Mouse (Mus musculus) lung, adult 2 months (tissue): Measurements from ENCODE around the gene Dmrtc1c2. TPM values are rescaled to one million over a fixed set of nuclear protein-coding genes. Genes with fewer than 3 reads are reported as not detected.
"Not testable (repeated sequence)": the region's sequence is repeated elsewhere in the genome, so short reads cannot be mapped to it uniquely, and the experiment has no call there.

Source experiments
- DNase-seq: peaks from one replicate; pipeline ENCODE4 v3.0.0; 2022
- H3K4me1 ChIP-seq: fragments of 200-500 bp; 2 replicates; pipeline ENCODE4 v1.6.1; 2011; ENCODE audit warnings: low read length; ENCODE audit not compliant: control insufficient read depth, insufficient read depth
- H3K4me3 ChIP-seq: fragments of 200-500 bp; replicated peaks from 2 replicates; pipeline ENCODE3; 2011; ENCODE audit warnings: low read depth, mild to moderate bottlenecking, control low read depth, low read length; ENCODE audit errors: extremely low read depth
- CTCF ChIP-seq: fragments of 200-500 bp; IDR thresholded peaks from 2 replicates; pipeline ENCODE4 v1.5.1; 2011; ENCODE audit warnings: mild to moderate bottlenecking, low read length, control low read depth; ENCODE audit not compliant: insufficient read depth
- POLR2A ChIP-seq: fragments of 200-500 bp; IDR thresholded peaks from 2 replicates; pipeline ENCODE4 v1.6.1; 2011; ENCODE audit warnings: low read depth, mild to moderate bottlenecking, control low read depth, low read length, borderline replicate concordance; ENCODE audit errors: extremely low read depth
- WGBS: fragments of 180-500 bp; shearing (Covaris S2); methylation state at CpG from one replicate; pipeline ENCODE4 v1.1.7; 2018; 5-methylcytosine and 5-hydroxymethylcytosine counted together
- polyA plus RNA-seq: library from polyadenylated mRNA; depleted of rRNA; stranded (reverse); fragments of >200 nt; gene quantifications from 2 replicates; pipeline ENCODE4 v1.2.3, GENCODE M21; 2012; rRNA removed

Gene Dmrtc1c2
- polyA plus RNA-seq, result not detected in 2 replicates

DNA sequence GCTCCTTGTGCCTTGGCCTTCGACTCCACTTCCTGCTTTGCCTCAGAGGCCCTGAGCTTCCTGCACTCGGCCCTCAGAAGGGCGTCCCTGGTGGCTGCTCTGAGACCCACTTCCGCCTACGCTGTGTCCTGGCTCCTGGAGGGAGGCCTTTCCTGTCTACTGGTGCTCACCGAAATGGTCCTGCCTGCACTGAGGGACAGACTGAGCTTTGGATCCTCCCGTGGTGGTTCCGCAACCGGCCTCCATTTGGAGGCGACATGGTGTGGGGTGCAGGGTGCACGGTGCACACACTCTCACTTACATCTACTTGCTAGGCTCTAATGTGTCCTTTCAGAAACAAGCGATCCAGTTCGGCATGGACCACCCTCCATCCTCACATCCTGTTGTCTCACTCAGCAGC, at the start of gene Dmrtc1c2:
TSS of gene Dmrtc1c2 (minus strand) at position 101 of the 400 bp plus-strand sequence.
- WGBS, result 87% methylated on average over 5 of the region's 13 CpGs

DNA sequence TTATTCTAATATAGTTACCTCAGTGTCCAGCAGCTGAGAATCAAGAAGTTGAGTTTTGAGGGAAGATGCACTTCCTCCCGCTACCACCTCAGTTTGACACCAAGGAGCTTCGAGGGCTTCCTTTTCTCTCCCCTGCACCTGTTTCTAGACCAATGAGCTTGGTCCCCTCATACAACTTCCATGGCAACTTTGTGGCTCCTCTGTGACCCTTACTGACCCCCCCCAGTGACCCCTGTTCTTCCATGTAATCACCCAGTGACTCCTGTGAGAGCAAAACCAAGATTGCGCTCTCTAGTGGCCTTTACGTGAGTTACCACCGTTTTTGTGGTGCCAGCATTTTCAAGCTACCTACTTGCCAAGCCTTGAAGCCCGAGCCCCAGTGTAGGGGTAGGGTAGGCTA, 13.5 kb upstream of the Dmrtc1c2 start, which contains the start of gene 1700031F05Rik:
TSS of gene 1700031F05Rik (minus strand) at position 101 of the 400 bp plus-strand sequence.
- no peaks in the 10 kb centered on the region for H3K4me1 ChIP-seq
- WGBS, result 85% methylated on average over 6 of the region's 6 CpGs
- TF ChIP-seq CTCF, result no peak
- TF ChIP-seq POLR2A, result no peak
- DNase-seq, result no peak
- no peak within 1 kb of the TSS for H3K4me3 ChIP-seq

More for the DNA sequence above, at the start of gene Dmrtc1c2:
- H3K4me1 ChIP-seq, H3K4me3 ChIP-seq, DNase-seq: not testable (repeated sequence)

DNA sequence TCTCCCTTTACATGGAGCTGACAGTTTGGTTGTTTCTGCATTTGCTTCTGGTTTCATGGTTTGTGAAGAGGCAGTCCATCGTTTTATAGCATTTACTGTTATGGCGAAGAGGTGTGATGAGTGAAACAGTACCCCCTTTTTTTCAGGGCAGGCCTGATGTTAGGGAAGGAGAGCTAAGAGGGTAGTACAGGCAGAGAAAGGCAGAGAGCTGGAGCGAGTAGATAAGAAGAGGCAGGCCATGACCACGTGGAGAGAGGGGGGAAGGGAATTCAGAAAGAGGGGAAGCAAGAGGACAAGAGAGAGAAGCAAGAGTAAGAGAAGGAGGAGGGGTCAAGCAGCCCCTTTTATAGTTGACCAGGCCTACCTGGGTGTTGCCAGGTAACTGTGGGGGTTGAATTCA, 42.1 kb downstream of the Dmrtc1c2 start:
- Histone ChIP-seq H3K4me3 (no peak overlapping the region), H3K4me1 (no peaks in the 10 kb centered on the region)
- TF ChIP-seq CTCF (no peak), POLR2A (no peak)
- 49% methylated on average over 4 of the region's 4 CpGs for WGBS
- DNase-seq, result no peak

DNA sequence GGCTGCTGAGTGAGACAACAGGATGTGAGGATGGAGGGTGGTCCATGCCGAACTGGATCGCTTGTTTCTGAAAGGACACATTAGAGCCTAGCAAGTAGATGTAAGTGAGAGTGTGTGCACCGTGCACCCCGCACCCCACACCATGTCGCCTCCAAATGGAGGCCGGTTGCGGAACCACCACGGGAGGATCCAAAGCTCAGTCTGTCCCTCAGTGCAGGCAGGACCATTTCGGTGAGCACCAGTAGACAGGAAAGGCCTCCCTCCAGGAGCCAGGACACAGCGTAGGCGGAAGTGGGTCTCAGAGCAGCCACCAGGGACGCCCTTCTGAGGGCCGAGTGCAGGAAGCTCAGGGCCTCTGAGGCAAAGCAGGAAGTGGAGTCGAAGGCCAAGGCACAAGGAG, 51.8 kb downstream of the Dmrtc1c2 start, which contains the start of gene Dmrtc1c1:
TSS of gene Dmrtc1c1 (plus strand) at position 301 of the 400 bp plus-strand sequence.
- not testable (repeated sequence) for DNase-seq, H3K4me3 ChIP-seq, H3K4me1 ChIP-seq
- WGBS, result 85% methylated on average over 5 of the region's 14 CpGs

Other genes starting within 250 kb of the Dmrtc1c2 start
- 6.6 and 9.1 TPM in 2 replicates for gene Phka1, start 210.4 kb downstream of the Dmrtc1c2 start, polyA plus RNA-seq
- not detected in 2 replicates for gene Gm3880, start 167.6 kb downstream of the Dmrtc1c2 start, polyA plus RNA-seq
- gene Gm9112, start 147.0 kb downstream of the Dmrtc1c2 start, polyA plus RNA-seq, result not detected in 2 replicates
- gene Dmrtc1b, start 146.8 kb downstream of the Dmrtc1c2 start, polyA plus RNA-seq, result not detected in 2 replicates
- not detected in 2 replicates for gene Dmrtc1c1, start 51.7 kb downstream of the Dmrtc1c2 start, polyA plus RNA-seq
- not detected in 2 replicates for gene 1700031F05Rik, start 13.4 kb upstream of the Dmrtc1c2 start, polyA plus RNA-seq
- 0.53 and 1.2 TPM in 2 replicates for gene Dmrtc1a, start 54.1 kb upstream of the Dmrtc1c2 start, polyA plus RNA-seq
- gene 1700011M02Rik, start 54.3 kb upstream of the Dmrtc1c2 start, polyA plus RNA-seq, result not detected in 2 replicates
- not detected in 2 replicates for gene 1700018G05Rik, start 73.8 kb upstream of the Dmrtc1c2 start, polyA plus RNA-seq